Mouse (Mus musculus): ENCODE measurements at regions not wholly inside any gene's neighbourhood (a gene's known extent, or its start where the extent isn't known, plus 50 kb on each side); places are given as distances from the start of the nearest gene placed in this dataset.

DNA sequence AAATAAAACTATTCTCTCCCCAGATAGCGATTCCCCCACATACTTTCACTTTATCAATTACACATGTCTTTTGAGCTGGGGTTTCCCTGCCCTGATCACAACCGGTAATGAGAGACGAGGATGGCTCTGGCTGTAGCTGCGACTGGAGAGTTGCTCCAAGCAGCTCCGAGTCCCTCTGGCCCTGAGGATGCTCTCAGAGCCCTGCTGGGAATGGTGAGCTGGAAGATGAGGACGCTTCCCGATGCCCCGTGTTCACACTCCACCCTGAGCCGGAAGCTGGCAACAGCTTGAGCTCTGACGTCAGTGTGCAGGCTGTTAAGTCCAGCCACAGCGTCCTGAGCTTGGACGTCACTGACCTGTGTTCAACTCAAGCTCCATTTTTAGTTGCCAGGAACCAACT lies 191.6 kb upstream of the Gjb5 start:
- TF ChIP-seq CTCF (IDR thresholded peaks at IDR 0.05; ENCODE audit: borderline replicate concordance, extremely low read depth, insufficient read depth, insufficient read length) (no peak), POLR2A (IDR thresholded peaks at IDR 0.05; ENCODE audit: borderline replicate concordance, extremely low read depth, insufficient read depth, insufficient read length, poor library complexity, severe bottlenecking) (no peak)
